Mouse (Mus musculus): ENCODE measurements at regions not wholly inside any gene's neighbourhood (a gene's known extent, or its start where the extent isn't known, plus 50 kb on each side); places are given as distances from the start of the nearest gene placed in this dataset.
"Not testable (repeated sequence)": the region's sequence is repeated elsewhere in the genome, so short reads cannot be mapped to it uniquely, and the experiment has no call there.

- not testable (repeated sequence) for TF ChIP-seq CTCF (conservative IDR thresholded peaks at IDR 0.05; ENCODE audit: low read length); NANOG (IDR thresholded peaks at IDR 0.05; ENCODE audit: borderline replicate concordance, low read length)
These were observed 577.9 kb upstream of the BB014433 start for GRCm38 (mm10) chr8:15623602-15624392.
